Mouse (Mus musculus): ENCODE measurements around the gene C1s2.
A peak's percentile ranks its signal among the peaks of the same experiment; 100 is the strongest.
"Not testable (repeated sequence)": the region's sequence is repeated elsewhere in the genome, so short reads cannot be mapped to it uniquely, and the experiment has no call there.

C1s2 gene

GRCm38 (mm10) chr6:124635985-124636384 is at the start of gene C1s2:
Gene C1s2 (minus strand): TSS chr6:124636085.
- not testable (repeated sequence) for DNase-seq (ENCODE audit: low read depth, low spot score)

- DNase-seq (ENCODE audit: low read depth, low spot score), result peak; percentile 78
Measured at GRCm38 (mm10) chr6:124683591-124684417, 47.9 kb upstream of the C1s2 start.

GRCm38 (mm10) chr6:124682291-124682690 is 46.4 kb upstream of the C1s2 start:
- DNase-seq (ENCODE audit: low read depth, low spot score), result not testable (repeated sequence)

GRCm38 (mm10) chr6:124679486-124679885 is 43.6 kb upstream of the C1s2 start:
- peak; percentile 62 for DNase-seq (ENCODE audit: low read depth, low spot score)

- no peak for DNase-seq (ENCODE audit: low read depth, low spot score)
Measured at GRCm38 (mm10) chr6:124678769-124679168, 42.9 kb upstream of the C1s2 start.

GRCm38 (mm10) chr6:124676171-124676570 is 40.3 kb upstream of the C1s2 start:
- DNase-seq (ENCODE audit: low read depth, low spot score), result no peak

- no peak for DNase-seq (ENCODE audit: low read depth, low spot score)
Measured at GRCm38 (mm10) chr6:124674591-124674990, 38.7 kb upstream of the C1s2 start.

GRCm38 (mm10) chr6:124673619-124674018 is 37.7 kb upstream of the C1s2 start:
- DNase-seq (ENCODE audit: low read depth, low spot score), result peak; percentile 87

GRCm38 (mm10) chr6:124672100-124672499 is 36.2 kb upstream of the C1s2 start:
- no peak for DNase-seq (ENCODE audit: low read depth, low spot score)

GRCm38 (mm10) chr6:124670281-124670900 is 34.5 kb upstream of the C1s2 start:
- DNase-seq (ENCODE audit: low read depth, low spot score), result peak; percentile 41

GRCm38 (mm10) chr6:124669234-124669859 is 33.5 kb upstream of the C1s2 start:
- DNase-seq (ENCODE audit: low read depth, low spot score), result peak; percentile 93

GRCm38 (mm10) chr6:124665011-124665410 is 29.1 kb upstream of the C1s2 start:
- no peak for DNase-seq (ENCODE audit: low read depth, low spot score)

- DNase-seq (ENCODE audit: low read depth, low spot score), result no peak
Measured at GRCm38 (mm10) chr6:124664256-124664655, 28.4 kb upstream of the C1s2 start.

GRCm38 (mm10) chr6:124663424-124663795 is 27.5 kb upstream of the C1s2 start:
- DNase-seq (ENCODE audit: low read depth, low spot score), result no peak

- peak; percentile 98 for DNase-seq (ENCODE audit: low read depth, low spot score)
Measured at GRCm38 (mm10) chr6:124662477-124663423, 26.9 kb upstream of the C1s2 start, which contains the start of gene Lpcat3. Gene Lpcat3 (plus strand): TSS chr6:124663027.

GRCm38 (mm10) chr6:124661995-124662394 is 26.1 kb upstream of the C1s2 start:
- no peak for DNase-seq (ENCODE audit: low read depth, low spot score)

GRCm38 (mm10) chr6:124661156-124661806 is 25.4 kb upstream of the C1s2 start:
- DNase-seq (ENCODE audit: low read depth, low spot score), result no peak

GRCm38 (mm10) chr6:124658067-124658466 is 22.2 kb upstream of the C1s2 start:
- no peak for DNase-seq (ENCODE audit: low read depth, low spot score)

GRCm38 (mm10) chr6:124655893-124656292 is 20.0 kb upstream of the C1s2 start:
- no peak for DNase-seq (ENCODE audit: low read depth, low spot score)

GRCm38 (mm10) chr6:124646394-124646793 is 10.5 kb upstream of the C1s2 start:
- no peak for DNase-seq (ENCODE audit: low read depth, low spot score)

GRCm38 (mm10) chr6:124640997-124641396 is 5.1 kb upstream of the C1s2 start:
- DNase-seq (ENCODE audit: low read depth, low spot score), result peak; percentile 67

Measured in brain, adult 2 months (tissue).